Mouse (Mus musculus) lung, postnatal 0 days (tissue): ENCODE data around the gene Tmem205. TPM values are rescaled to one million over a fixed set of nuclear protein-coding genes. Genes with fewer than 3 reads are reported as not detected.

Experiments used
- ATAC-seq: fragments of 200-750 bp; cut with Nextera tagmentation; 2 replicates; pipeline ENCODE4 v1.8.0; 2017; ENCODE audit warnings: moderate library complexity
- DNase-seq: peaks from one replicate; pipeline ENCODE4 v3.0.0-alpha.2; 2016; ENCODE audit warnings: low spot score
- H3K27ac ChIP-seq: fragments of 300-500 bp; sonication (generic); 2 replicates; pipeline ENCODE4 v1.5.1; 2014; ENCODE audit warnings: antibody characterized with exemption, mild to moderate bottlenecking, low read length, mixed read lengths
- H3K27me3 ChIP-seq: fragments of 300-500 bp; sonication (generic); replicated peaks from 2 replicates; pipeline ENCODE4 v1.6.1; 2014; ENCODE audit warnings: low read length, mixed read lengths; ENCODE audit not compliant: insufficient read depth
- H3K36me3 ChIP-seq: fragments of 300-500 bp; sonication (generic); 2 replicates; pipeline ENCODE4 v1.6.1; 2014; ENCODE audit warnings: low read length, mixed read lengths; ENCODE audit not compliant: insufficient read depth
- H3K4me1 ChIP-seq: fragments of 300-500 bp; sonication (generic); 2 replicates; pipeline ENCODE4 v1.6.1; 2014; ENCODE audit warnings: antibody characterized with exemption, low read depth, low read length, mixed read lengths; ENCODE audit not compliant: insufficient read depth
- H3K4me2 ChIP-seq: fragments of 300-500 bp; sonication (generic); replicated peaks from 2 replicates; pipeline ENCODE4 v1.6.1; 2014; ENCODE audit warnings: low read depth, mild to moderate bottlenecking, low read length, moderate library complexity, mixed read lengths
- H3K4me3 ChIP-seq: fragments of 300-500 bp; sonication (generic); 2 replicates; pipeline ENCODE4 v1.5.1; 2014; ENCODE audit warnings: low read depth, low read length
- H3K9ac ChIP-seq: fragments of 300-500 bp; sonication (generic); replicated peaks from 2 replicates; pipeline ENCODE4 v1.6.1; 2014; ENCODE audit warnings: low read depth, mild to moderate bottlenecking
- H3K9me3 ChIP-seq: fragments of 300-500 bp; sonication (generic); 2 replicates; pipeline ENCODE4 v1.6.1; 2016; ENCODE audit warnings: low read length, mixed read lengths
- CTCF ChIP-seq: IDR thresholded peaks from 2 replicates; pipeline ENCODE4 v1.5.1; 2016; ENCODE audit warnings: antibody characterized with exemption, mild to moderate bottlenecking
- EP300 ChIP-seq: IDR thresholded peaks from 2 replicates; pipeline ENCODE4 v1.6.1; 2016; ENCODE audit warnings: antibody characterized with exemption, mild to moderate bottlenecking, control low read depth
- WGBS: fragments of 180-500 bp; shearing (Covaris S2); extraction: QIAGEN DNeasy Blood & Tissue Kit; methylation state at CpG from one replicate; pipeline ENCODE4 v1.1.7; 2014; 5-methylcytosine and 5-hydroxymethylcytosine counted together
- polyA plus RNA-seq: library from polyadenylated mRNA; unstranded; fragments of >200 nt; fragmentation: Nextera tagmentation; extraction: Ambion mirVana; gene quantifications from 2 replicates; pipeline ENCODE4 v1.2.1, GENCODE M21; 2015

Gene Tmem205
- polyA plus RNA-seq, 1 experiment from 2014 or later: 107 TPM

DNA sequence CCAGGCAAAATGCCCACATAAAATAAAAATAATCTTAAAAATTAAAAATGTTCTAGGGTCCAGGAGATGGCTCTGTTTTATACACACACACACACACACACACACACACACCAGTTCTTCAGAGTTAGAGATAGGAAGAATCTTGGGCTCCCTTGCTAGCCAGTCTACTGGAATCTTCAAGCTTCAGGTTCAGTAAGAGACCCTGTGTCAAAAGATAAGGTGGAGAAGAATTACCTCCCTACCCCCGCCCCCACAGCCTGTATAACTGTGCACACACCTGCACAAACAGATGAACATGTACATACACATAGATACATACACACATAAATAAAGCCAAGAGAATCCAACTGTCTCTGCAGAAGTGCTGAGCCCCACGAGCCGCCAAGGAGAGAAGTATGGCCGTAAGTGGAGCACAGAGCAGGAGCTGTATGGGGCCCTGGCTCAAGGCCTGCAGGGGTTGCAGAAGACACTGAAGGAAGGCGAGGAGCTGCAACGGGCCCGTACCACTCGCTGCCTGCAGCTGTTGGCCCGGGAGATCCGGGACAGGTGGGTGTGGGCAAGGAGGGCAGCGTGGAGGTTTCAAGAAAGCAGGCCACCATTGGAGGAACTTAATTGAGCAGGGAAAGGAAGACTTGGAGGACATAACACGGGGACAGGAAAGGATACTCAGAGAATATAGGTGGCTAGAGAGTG, 5.2 kb upstream of the Tmem205 start:
- Histone ChIP-seq H3K4me1 (no peaks in the 10 kb centered on the region; the same call in 1 of the 2 replicates), H3K36me3 (no peaks in the 10 kb centered on the region), H3K27me3 (no peaks in the 10 kb centered on the region), H3K9ac (no peak overlapping the region), H3K4me3 (no peak overlapping the region), H3K27ac (no peak overlapping the region), H3K9me3 (no peaks in the 10 kb centered on the region), H3K4me2 (no peak overlapping the region)
- no peak for DNase-seq
- WGBS: 54% methylated on average over 12 of the region's 12 CpGs
- TF ChIP-seq EP300: no peak
- no peak for TF ChIP-seq CTCF
- no peak for ATAC-seq

DNA sequence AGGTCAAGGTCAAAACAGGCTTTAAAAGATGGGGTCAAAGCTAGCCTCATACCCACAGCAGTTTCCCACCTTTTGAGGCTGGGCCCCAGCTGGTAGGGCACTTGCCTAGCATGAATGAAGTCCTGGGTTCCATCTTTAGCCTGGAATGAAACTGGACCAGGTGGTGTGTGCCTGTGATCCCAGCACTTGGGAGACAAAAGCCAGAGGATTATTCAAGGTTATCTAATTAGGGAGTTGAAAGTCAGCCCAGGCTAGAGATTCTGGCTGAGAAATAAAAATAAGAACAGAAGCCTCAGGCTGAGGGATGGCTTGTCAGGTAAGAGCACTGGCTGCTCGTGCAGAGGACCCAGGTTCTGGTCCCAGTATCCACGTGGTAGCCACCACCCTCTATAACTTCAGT, 4.7 kb upstream of the Tmem205 start:
- no peak overlapping the region for H3K4me3 ChIP-seq

DNA sequence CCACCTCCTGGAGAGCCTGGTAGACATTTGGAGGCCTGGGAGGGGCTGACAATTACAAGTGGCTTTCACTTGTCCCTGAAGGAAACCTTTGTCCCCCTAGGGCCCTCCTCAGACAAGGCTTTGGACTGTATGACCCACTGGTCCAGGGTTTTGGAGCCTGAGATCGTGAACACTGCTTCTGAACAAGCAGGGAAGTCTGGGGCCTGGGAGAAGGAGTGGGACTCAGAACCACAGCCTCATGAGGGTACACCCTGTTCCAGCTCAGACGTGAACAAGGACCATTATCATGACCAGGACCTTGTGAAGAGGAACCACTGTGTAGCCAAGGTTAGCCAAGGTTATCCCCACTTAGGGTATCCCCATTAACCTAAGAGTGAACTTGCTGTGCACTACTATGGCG, 1.9 kb upstream of the Tmem205 start:
- DNase-seq: no peak
- TF ChIP-seq EP300: no peak
- TF ChIP-seq CTCF: no peak

More for the DNA sequence above, 4.7 kb upstream of the Tmem205 start:
- Histone ChIP-seq H3K27me3 (no peaks in the 10 kb centered on the region), H3K9me3 (no peaks in the 10 kb centered on the region), H3K9ac (no peak overlapping the region), H3K27ac (no peak overlapping the region), H3K4me2 (no peak overlapping the region), H3K36me3 (no peaks in the 10 kb centered on the region), H3K4me1 (no peaks in the 10 kb centered on the region; the same call in 1 of the 2 replicates)
- no peak for DNase-seq
- no peak for TF ChIP-seq EP300
- no peak for TF ChIP-seq CTCF
- WGBS: 56% methylated on average over 2 of the region's 2 CpGs
- no peak for ATAC-seq

DNA sequence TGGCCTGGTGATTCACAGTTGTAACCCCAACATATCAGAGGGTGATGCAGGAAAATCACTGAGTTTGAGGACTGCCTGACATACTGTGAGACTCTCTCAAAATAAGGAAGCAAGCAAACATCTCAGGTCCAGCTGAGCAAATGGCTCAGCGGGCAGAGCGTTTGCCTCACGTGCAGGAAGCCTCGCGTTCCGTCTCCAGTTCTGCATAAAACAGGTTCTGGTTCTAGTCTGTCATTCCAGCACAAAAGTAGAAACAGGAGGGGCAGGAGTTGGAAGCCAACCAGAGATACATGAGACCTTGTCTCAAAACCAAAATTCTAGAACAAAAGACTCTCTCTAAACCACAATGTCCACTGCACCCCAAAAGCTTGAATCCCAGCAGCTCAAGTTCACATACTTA, 572 bp downstream of the Tmem205 start:
- H3K4me2 ChIP-seq: peak overlapping the region; percentile 63
- H3K9me3 ChIP-seq: no peaks in the 10 kb centered on the region
- H3K27ac ChIP-seq: peak overlapping the region; percentile 89
- peaks cover 19% of the 10 kb centered on the region for H3K4me1 ChIP-seq
- H3K9ac ChIP-seq: peak overlapping the region; percentile 43
- no peaks in the 10 kb centered on the region for H3K27me3 ChIP-seq
- TF ChIP-seq CTCF: no peak
- TF ChIP-seq EP300: no peak
- no peaks in the 10 kb centered on the region for H3K36me3 ChIP-seq
- peak overlapping the region; percentile 51 for H3K4me3 ChIP-seq
- WGBS: 4% methylated on average over 6 of the region's 6 CpGs
- peak; percentile 58 for DNase-seq
- no peak for ATAC-seq

More for the DNA sequence above, 1.9 kb upstream of the Tmem205 start:
- WGBS: 77% methylated on average over 3 of the region's 3 CpGs
- no peak overlapping the region for H3K4me3 ChIP-seq
- H3K36me3 ChIP-seq: no peaks in the 10 kb centered on the region
- no peaks in the 10 kb centered on the region for H3K27me3 ChIP-seq
- H3K27ac ChIP-seq: no peak overlapping the region
- no peaks in the 10 kb centered on the region for H3K9me3 ChIP-seq
- ATAC-seq: no peak
- H3K4me2 ChIP-seq: no peak overlapping the region
- H3K9ac ChIP-seq: no peak overlapping the region
- peaks cover 13% of the 10 kb centered on the region for H3K4me1 ChIP-seq

DNA sequence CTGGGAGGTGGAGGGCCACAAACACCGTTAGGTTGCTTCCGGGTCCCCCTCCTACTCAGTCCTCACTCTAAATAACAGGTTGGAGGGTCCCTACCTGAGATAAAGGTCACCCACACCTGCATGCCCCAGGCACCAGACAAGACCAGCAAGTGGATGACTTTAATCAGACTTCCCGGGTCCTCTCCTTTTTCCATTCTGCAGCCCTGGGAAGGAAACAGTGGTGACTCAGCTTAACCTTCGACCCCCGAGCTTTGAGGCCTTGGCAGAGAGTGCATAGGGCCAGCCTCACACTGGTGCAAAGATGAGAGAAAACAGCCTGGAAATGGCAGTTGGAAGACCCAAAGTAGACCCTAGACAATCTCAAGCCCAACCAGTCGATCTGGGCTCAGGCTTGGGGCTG, 1.2 kb downstream of the Tmem205 start:
- Histone ChIP-seq H3K36me3 (no peaks in the 10 kb centered on the region), H3K9me3 (no peaks in the 10 kb centered on the region), H3K27ac (peak overlapping the region; percentile 89), H3K9ac (no peak overlapping the region), H3K4me3 (no peak overlapping the region), H3K4me1 (peaks cover 19% of the 10 kb centered on the region), H3K4me2 (peak overlapping the region; percentile 63; the same call in 1 of the 2 replicates), H3K27me3 (no peaks in the 10 kb centered on the region)
- WGBS: 68% methylated on average over 6 of the region's 6 CpGs
- TF ChIP-seq CTCF: no peak
- TF ChIP-seq EP300: no peak
- DNase-seq (peak; percentile 49), ATAC-seq (no peak)

DNA sequence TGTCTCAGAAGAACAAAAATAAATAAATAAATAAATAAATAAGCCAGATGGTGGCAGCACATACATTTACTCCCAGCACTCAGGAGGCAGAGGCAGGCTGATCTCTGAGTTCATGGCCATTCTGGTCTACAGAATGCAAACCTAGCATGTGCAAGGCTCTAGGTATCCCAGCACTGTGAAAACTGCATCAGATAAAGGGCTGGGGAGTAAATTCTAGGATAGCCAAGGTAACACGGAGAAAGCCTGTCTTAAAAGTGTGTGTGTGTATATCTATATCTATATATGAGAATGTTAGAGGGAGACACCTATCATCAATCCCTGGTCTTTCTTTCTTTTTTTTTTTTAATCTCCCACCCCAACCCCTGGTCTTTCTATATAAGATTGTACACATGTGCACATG, 1.9 kb downstream of the Tmem205 start:
- Histone ChIP-seq H3K4me1 (peaks cover 19% of the 10 kb centered on the region), H3K4me2 (no peak overlapping the region), H3K27ac (no peak overlapping the region), H3K36me3 (no peaks in the 10 kb centered on the region), H3K27me3 (no peaks in the 10 kb centered on the region), H3K9ac (no peak overlapping the region), H3K4me3 (no peak overlapping the region), H3K9me3 (no peaks in the 10 kb centered on the region)
- WGBS: 96% methylated on average over 1 of the region's 1 CpGs
- DNase-seq (no peak), ATAC-seq (no peak)
- no peak for TF ChIP-seq CTCF
- no peak for TF ChIP-seq EP300
